Mouse (Mus musculus) erythroblast, embryonic 14.5 days (primary cell): ENCODE measurements around the gene Ltb4r1.
"Not testable (repeated sequence)": the region's sequence is repeated elsewhere in the genome, so short reads cannot be mapped to it uniquely, and the experiment has no call there.

Source experiments
- GATA1 ChIP-seq: IDR thresholded peaks from 2 replicates; pipeline ENCODE4 v1.6.1; 2012; ENCODE audit warnings: low read length, inconsistent platforms, mixed read lengths
- TAL1 ChIP-seq: IDR thresholded peaks from 3 replicates; pipeline ENCODE4 v1.6.1; 2012; ENCODE audit warnings: low read length, inconsistent platforms, mixed read lengths

GRCm38 (mm10) chr14:55760156-55760555 lies 5.6 kb upstream of the Ltb4r1 start:
- not testable (repeated sequence) for TF ChIP-seq GATA1, TAL1
